Mouse (Mus musculus) right cerebral cortex, postnatal 4 days (tissue): ENCODE measurements around the gene Sv2a.
"Not testable (repeated sequence)": the region's sequence is repeated elsewhere in the genome, so short reads cannot be mapped to it uniquely, and the experiment has no call there.

Experiments used
- DNase-seq: peaks from one replicate; pipeline ENCODE4 v3.0.0-alpha.2; 2022

Gene Sv2a

GRCm38 (mm10) chr3:96174042-96174441, 6.9 kb upstream of the Sv2a start:
- DNase-seq: not testable (repeated sequence)

GRCm38 (mm10) chr3:96175251-96175650, 5.7 kb upstream of the Sv2a start:
- DNase-seq: no peak

GRCm38 (mm10) chr3:96178427-96178826, 2.5 kb upstream of the Sv2a start:
- no peak for DNase-seq

GRCm38 (mm10) chr3:96178902-96179301, 2.0 kb upstream of the Sv2a start:
- no peak for DNase-seq

- DNase-seq: no peak
Observed at GRCm38 (mm10) chr3:96179531-96179930, 1.4 kb upstream of the Sv2a start.

GRCm38 (mm10) chr3:96181510-96182381, 795 bp downstream of the Sv2a start:
- DNase-seq: peak; percentile 49

- DNase-seq: no peak
Observed at GRCm38 (mm10) chr3:96182382-96182776, 1.4 kb downstream of the Sv2a start.

- no peak for DNase-seq
Observed at GRCm38 (mm10) chr3:96192977-96193376, 12.0 kb downstream of the Sv2a start.

- no peak for DNase-seq
Observed at GRCm38 (mm10) chr3:96194966-96195365, 14.0 kb downstream of the Sv2a start.

- DNase-seq: peak; percentile 54
Observed at GRCm38 (mm10) chr3:96195616-96196313, 14.8 kb downstream of the Sv2a start.

GRCm38 (mm10) chr3:96196437-96197128, 15.6 kb downstream of the Sv2a start:
- DNase-seq: no peak

GRCm38 (mm10) chr3:96197129-96197749, 16.3 kb downstream of the Sv2a start:
- DNase-seq: peak; percentile 86

GRCm38 (mm10) chr3:96198181-96198580, 17.2 kb downstream of the Sv2a start:
- no peak for DNase-seq

- DNase-seq: not testable (repeated sequence)
Observed at GRCm38 (mm10) chr3:96198601-96199251, 17.8 kb downstream of the Sv2a start.

GRCm38 (mm10) chr3:96199731-96200130, 18.8 kb downstream of the Sv2a start:
- no peak for DNase-seq

- no peak for DNase-seq
Observed at GRCm38 (mm10) chr3:96207819-96208218, 26.9 kb downstream of the Sv2a start.

GRCm38 (mm10) chr3:96209242-96209641, 28.3 kb downstream of the Sv2a start:
- DNase-seq: no peak

GRCm38 (mm10) chr3:96219191-96219641, 38.3 kb downstream of the Sv2a start:
- peak; percentile 9 for DNase-seq

- peak; percentile 65 for DNase-seq
Observed at GRCm38 (mm10) chr3:96219661-96220130, 38.7 kb downstream of the Sv2a start, which contains the start of the genes Bola1 and Hist2h2ab. Gene Bola1 (minus strand): TSS chr3:96219709. Gene Hist2h2ab (plus strand): TSS chr3:96219865.

- DNase-seq: not testable (repeated sequence)
Observed at GRCm38 (mm10) chr3:96220131-96220764, 39.3 kb downstream of the Sv2a start.
